Mouse (Mus musculus): ENCODE measurements around the gene Tatdn3. TPM values are rescaled to one million over a fixed set of nuclear protein-coding genes. Genes with fewer than 3 reads are reported as not detected.

The Tatdn3 gene
- polyA plus RNA-seq, 1 experiment from 2014 or later = 14.4 TPM

DNA sequence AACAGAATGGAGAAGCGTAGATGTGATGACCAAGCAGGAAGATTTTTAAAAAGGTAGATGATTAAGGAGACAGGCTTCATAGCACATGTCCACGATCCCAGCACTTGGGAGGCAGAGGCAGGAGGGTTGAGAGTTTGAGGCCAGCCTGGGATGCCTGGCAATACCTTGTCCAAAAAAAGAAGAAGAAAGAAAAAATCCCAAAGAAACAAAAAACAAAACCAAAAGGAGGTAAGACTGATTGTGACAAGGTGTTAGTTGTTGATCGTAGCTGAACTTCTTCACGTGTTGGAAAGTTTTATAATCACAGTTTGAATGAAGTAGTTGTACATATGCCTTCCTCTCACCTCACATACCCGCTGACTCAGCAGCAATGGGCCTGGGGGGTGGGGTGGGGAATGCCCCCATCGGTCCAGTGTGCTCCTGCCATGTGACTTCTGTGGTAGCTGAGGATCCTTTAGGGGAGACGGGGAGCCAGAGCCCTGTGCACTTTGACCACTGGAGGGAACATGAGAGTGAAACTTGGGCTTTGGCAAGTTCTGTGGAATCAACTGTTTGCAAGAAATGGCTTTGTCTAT lies 23.7 kb upstream of the Tatdn3 start:
- no peak for ATAC-seq (replicated peaks; ENCODE audit: low FRiP score)
- no peak overlapping the region for H3K4me2 ChIP-seq
- 0 out of 2 replicates have a peak, but pooled peaks cover 5% of the 10 kb centered on the region for H3K4me1 ChIP-seq (replicated peaks; ENCODE audit: control insufficient read depth, insufficient read depth, low read length)
- no peak for DNase-seq (ENCODE audit: low spot score)
- H3K27ac ChIP-seq (ENCODE audit: low read depth, low read length) = no peak overlapping the region
- H3K9ac ChIP-seq (ENCODE audit: low read depth, low read length) = no peak overlapping the region
- no peak overlapping the region for H3K4me3 ChIP-seq (ENCODE audit: low read depth, low read length)
- 78% methylated on average over 7 of the region's 7 CpGs for WGBS
- peaks cover 20% of the 10 kb centered on the region for H3K36me3 ChIP-seq (ENCODE audit: control insufficient read depth, insufficient read depth, low read length)
- H3K9me3 ChIP-seq (ENCODE audit: control insufficient read depth, low read length) = no peaks in the 10 kb centered on the region
- H3K27me3 ChIP-seq (replicated peaks; ENCODE audit: control insufficient read depth, insufficient read depth, low read length) = no peaks in the 10 kb centered on the region

DNA sequence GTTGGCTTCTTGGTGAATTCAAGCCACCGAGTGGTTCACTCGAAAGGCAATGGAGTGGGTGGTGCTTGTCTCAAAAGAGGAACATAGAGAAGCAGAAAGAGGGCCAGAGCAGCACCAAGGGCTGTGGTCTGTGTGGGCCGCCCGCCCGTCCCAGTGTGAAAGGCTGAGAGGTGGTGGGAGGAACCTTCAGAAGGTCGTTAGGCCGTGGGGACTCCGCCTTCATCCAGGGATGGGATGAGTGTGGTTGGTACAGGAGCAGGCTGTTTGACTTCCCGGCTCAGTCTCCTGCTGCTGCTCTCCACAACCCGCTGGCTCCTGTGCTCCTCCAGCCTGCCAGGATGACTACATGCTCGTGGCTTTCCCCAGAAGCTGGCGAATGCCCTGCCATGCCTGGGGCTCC lies 22.9 kb upstream of the Tatdn3 start:
- H3K9me3 ChIP-seq (ENCODE audit: control insufficient read depth, low read length) = no peaks in the 10 kb centered on the region
- 64% methylated on average over 12 of the region's 12 CpGs for WGBS
- no peak overlapping the region for H3K9ac ChIP-seq (ENCODE audit: low read depth, low read length)
- no peak overlapping the region for H3K4me3 ChIP-seq (ENCODE audit: low read depth, low read length)
- H3K27me3 ChIP-seq (replicated peaks; ENCODE audit: control insufficient read depth, insufficient read depth, low read length) = no peaks in the 10 kb centered on the region
- H3K27ac ChIP-seq (ENCODE audit: low read depth, low read length) = no peak overlapping the region
- peaks cover 21% of the 10 kb centered on the region for H3K36me3 ChIP-seq (ENCODE audit: control insufficient read depth, insufficient read depth, low read length)
- DNase-seq (ENCODE audit: low spot score) = no peak
- H3K4me1 ChIP-seq (replicated peaks; ENCODE audit: control insufficient read depth, insufficient read depth, low read length) = 0 out of 2 replicates have a peak, but pooled peaks cover 5% of the 10 kb centered on the region
- H3K4me2 ChIP-seq = no peak overlapping the region
- 0 out of 2 replicates have a peak, but pooled peaks have one; percentile 10 for ATAC-seq (replicated peaks; ENCODE audit: low FRiP score)

DNA sequence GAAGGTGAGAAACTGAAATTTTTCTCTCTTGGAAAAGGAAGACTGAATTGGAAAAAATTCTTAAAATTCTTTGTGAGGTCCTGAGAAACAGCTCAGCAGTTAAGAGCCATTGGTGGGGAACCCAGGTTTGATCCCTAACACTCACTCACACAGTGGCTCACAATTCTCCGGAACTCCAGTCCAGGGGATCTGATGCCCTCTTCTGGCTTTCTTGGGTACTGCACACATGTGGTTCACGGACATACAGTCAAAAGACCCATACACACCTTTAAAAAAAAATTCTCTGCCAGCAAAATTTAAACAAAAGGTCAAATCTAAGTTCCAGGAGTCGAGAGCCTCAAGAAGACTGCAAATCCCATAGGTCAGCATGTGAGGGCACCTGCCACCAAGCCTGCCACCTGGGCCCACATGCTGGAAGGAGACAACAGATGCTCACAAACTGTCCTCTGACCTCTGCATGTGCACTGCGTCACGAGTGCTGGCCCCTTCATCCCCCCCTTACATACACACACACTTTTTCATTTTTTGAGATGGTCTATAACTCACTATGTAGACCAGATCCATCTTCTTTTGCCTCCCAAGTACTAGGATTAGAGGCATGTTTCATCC lies 22.3 kb upstream of the Tatdn3 start:
- DNase-seq (ENCODE audit: low spot score) = no peak
- no peak overlapping the region for H3K4me3 ChIP-seq (ENCODE audit: low read depth, low read length)
- 0 out of 2 replicates have a peak, but pooled peaks cover 5% of the 10 kb centered on the region for H3K4me1 ChIP-seq (replicated peaks; ENCODE audit: control insufficient read depth, insufficient read depth, low read length)
- WGBS = 67% methylated on average over 5 of the region's 5 CpGs
- H3K9ac ChIP-seq (ENCODE audit: low read depth, low read length) = no peak overlapping the region
- H3K36me3 ChIP-seq (ENCODE audit: control insufficient read depth, insufficient read depth, low read length) = peaks cover 24% of the 10 kb centered on the region
- H3K9me3 ChIP-seq (ENCODE audit: control insufficient read depth, low read length) = no peaks in the 10 kb centered on the region
- no peak overlapping the region for H3K4me2 ChIP-seq
- H3K27me3 ChIP-seq (replicated peaks; ENCODE audit: control insufficient read depth, insufficient read depth, low read length) = no peaks in the 10 kb centered on the region
- H3K27ac ChIP-seq (ENCODE audit: low read depth, low read length) = no peak overlapping the region
- no peak for ATAC-seq (replicated peaks; ENCODE audit: low FRiP score)

DNA sequence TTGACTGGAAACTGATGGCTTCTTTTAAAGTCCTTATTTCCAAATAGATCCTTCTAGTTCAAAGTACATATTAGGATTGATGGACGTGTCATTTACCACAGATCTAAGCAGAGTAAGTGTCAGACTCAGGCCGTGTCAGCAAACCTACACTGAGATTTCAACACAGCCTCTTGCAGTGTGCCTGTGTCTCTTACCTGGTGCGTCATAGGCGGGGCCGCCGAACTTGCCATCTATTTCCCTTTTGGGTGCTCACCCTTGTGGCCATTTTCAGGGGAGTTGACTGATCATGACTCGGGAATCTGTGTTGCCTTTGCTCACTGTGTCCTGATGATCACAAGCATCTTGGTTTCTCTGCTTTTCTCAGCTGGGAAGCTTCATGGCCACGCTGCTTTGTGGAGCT lies 20.5 kb upstream of the Tatdn3 start:
- WGBS = 82% methylated on average over 8 of the region's 8 CpGs
- H3K27ac ChIP-seq (ENCODE audit: low read depth, low read length) = no peak overlapping the region
- ATAC-seq (replicated peaks; ENCODE audit: low FRiP score) (no peak), DNase-seq (ENCODE audit: low spot score) (no peak)
- H3K36me3 ChIP-seq (ENCODE audit: control insufficient read depth, insufficient read depth, low read length) = peaks cover 26% of the 10 kb centered on the region
- H3K27me3 ChIP-seq (replicated peaks; ENCODE audit: control insufficient read depth, insufficient read depth, low read length) = no peaks in the 10 kb centered on the region
- no peak overlapping the region for H3K4me2 ChIP-seq
- no peaks in the 10 kb centered on the region for H3K9me3 ChIP-seq (ENCODE audit: control insufficient read depth, low read length)
- no peak overlapping the region for H3K4me3 ChIP-seq (ENCODE audit: low read depth, low read length)
- H3K4me1 ChIP-seq (replicated peaks; ENCODE audit: control insufficient read depth, insufficient read depth, low read length) = 0 out of 2 replicates have a peak, but pooled peaks cover 5% of the 10 kb centered on the region
- H3K9ac ChIP-seq (ENCODE audit: low read depth, low read length) = no peak overlapping the region

DNA sequence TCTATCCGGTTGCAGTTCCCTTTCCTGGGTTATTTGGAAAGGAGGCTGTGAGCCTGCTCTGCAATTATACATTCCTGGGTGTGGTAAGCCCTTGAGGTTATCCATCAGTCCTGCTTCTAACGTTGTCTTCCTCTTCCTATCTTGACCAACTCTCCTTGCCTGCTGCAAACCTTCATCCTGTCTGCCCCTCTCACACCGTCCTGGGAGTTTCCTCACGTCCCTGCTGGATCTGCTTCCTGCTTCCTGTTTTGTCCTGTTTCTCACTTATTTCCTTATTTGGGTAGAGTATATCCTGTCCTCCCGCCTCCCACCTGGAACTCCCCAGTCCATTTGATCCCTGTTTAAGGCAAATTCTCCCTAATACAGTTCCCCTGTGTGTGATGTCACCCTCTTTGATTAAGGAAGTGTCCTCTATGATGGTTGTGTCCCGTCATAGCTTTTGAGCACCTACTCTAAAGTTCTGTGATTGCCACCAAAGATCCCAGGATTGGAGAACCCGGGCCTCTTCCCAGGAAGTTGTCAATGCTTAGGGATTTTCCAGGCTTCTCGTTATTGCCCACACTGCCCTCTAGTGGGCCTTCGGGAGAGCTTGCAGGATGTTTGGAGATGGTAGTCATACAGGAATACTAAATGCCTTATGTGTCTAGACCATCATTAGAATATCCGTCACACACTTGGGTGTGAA lies 12.6 kb upstream of the Tatdn3 start:
- peak; percentile 30 for ATAC-seq (replicated peaks; ENCODE audit: low FRiP score)
- WGBS = 59% methylated on average over 10 of the region's 10 CpGs
- H3K4me2 ChIP-seq = no peak overlapping the region
- no peaks in the 10 kb centered on the region for H3K9me3 ChIP-seq (ENCODE audit: control insufficient read depth, low read length)
- H3K27ac ChIP-seq (ENCODE audit: low read depth, low read length) = no peak overlapping the region
- no peak overlapping the region for H3K9ac ChIP-seq (ENCODE audit: low read depth, low read length)
- peaks cover 45% of the 10 kb centered on the region for H3K36me3 ChIP-seq (ENCODE audit: control insufficient read depth, insufficient read depth, low read length)
- DNase-seq (ENCODE audit: low spot score) = no peak
- H3K4me3 ChIP-seq (ENCODE audit: low read depth, low read length) = no peak overlapping the region
- no peaks in the 10 kb centered on the region for H3K27me3 ChIP-seq (replicated peaks; ENCODE audit: control insufficient read depth, insufficient read depth, low read length)
- no peaks in the 10 kb centered on the region for H3K4me1 ChIP-seq (replicated peaks; ENCODE audit: control insufficient read depth, insufficient read depth, low read length)

DNA sequence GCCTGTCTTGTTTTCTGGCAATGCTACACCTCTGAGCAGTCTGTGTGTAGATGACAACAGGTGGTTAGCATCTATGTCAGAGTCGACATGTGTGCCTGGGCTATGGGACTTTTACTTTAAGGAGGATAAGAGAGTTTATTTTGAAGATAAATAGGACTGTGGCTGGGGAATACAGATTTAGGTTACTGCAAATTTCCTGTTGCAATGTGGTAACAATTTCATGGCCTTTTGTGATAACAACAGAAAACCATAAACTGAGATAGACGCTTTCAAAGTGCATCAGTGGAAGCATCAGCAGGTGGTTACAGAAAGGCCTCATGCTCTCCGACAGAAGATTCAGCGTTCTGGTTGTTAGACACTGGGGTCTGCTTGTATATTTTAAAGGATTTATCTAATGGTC lies 10.8 kb upstream of the Tatdn3 start:
- WGBS = 77% methylated on average over 4 of the region's 4 CpGs
- Histone ChIP-seq H3K27me3 (replicated peaks; ENCODE audit: control insufficient read depth, insufficient read depth, low read length) (no peaks in the 10 kb centered on the region), H3K4me2 (no peak overlapping the region), H3K27ac (ENCODE audit: low read depth, low read length) (no peak overlapping the region), H3K4me1 (replicated peaks; ENCODE audit: control insufficient read depth, insufficient read depth, low read length) (no peaks in the 10 kb centered on the region), H3K9me3 (ENCODE audit: control insufficient read depth, low read length) (no peaks in the 10 kb centered on the region), H3K9ac (ENCODE audit: low read depth, low read length) (no peak overlapping the region), H3K4me3 (ENCODE audit: low read depth, low read length) (no peak overlapping the region), H3K36me3 (ENCODE audit: control insufficient read depth, insufficient read depth, low read length) (peaks cover 59% of the 10 kb centered on the region)
- no peak for DNase-seq (ENCODE audit: low spot score)
- no peak for ATAC-seq (replicated peaks; ENCODE audit: low FRiP score)

DNA sequence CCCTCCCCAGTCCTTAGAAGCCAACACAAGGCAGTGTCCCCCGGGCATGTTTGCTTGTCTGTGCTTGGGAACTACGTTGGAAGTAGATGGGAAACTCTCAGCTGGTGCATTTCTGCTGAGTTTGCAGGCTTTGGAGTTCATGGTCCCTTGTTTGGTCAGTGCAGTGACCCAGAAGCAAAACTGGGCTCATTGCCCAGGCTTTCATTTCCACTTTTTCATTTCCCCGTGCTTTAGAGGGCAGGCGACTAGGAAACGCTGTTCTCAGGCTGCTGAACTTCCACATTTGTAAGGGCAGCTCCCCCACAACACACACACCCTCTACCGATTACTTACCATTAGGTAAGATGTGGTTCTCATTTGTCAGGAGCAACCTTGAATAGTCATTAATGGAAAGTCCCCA lies 10.3 kb upstream of the Tatdn3 start:
- Histone ChIP-seq H3K36me3 (ENCODE audit: control insufficient read depth, insufficient read depth, low read length) (peaks cover 60% of the 10 kb centered on the region), H3K4me1 (replicated peaks; ENCODE audit: control insufficient read depth, insufficient read depth, low read length) (no peaks in the 10 kb centered on the region), H3K9ac (ENCODE audit: low read depth, low read length) (no peak overlapping the region), H3K4me2 (no peak overlapping the region), H3K4me3 (ENCODE audit: low read depth, low read length) (no peak overlapping the region), H3K27ac (ENCODE audit: low read depth, low read length) (no peak overlapping the region), H3K27me3 (replicated peaks; ENCODE audit: control insufficient read depth, insufficient read depth, low read length) (no peaks in the 10 kb centered on the region), H3K9me3 (ENCODE audit: control insufficient read depth, low read length) (no peaks in the 10 kb centered on the region)
- 82% methylated on average over 6 of the region's 6 CpGs for WGBS
- DNase-seq (ENCODE audit: low spot score) (no peak), ATAC-seq (replicated peaks; ENCODE audit: low FRiP score) (no peak)

DNA sequence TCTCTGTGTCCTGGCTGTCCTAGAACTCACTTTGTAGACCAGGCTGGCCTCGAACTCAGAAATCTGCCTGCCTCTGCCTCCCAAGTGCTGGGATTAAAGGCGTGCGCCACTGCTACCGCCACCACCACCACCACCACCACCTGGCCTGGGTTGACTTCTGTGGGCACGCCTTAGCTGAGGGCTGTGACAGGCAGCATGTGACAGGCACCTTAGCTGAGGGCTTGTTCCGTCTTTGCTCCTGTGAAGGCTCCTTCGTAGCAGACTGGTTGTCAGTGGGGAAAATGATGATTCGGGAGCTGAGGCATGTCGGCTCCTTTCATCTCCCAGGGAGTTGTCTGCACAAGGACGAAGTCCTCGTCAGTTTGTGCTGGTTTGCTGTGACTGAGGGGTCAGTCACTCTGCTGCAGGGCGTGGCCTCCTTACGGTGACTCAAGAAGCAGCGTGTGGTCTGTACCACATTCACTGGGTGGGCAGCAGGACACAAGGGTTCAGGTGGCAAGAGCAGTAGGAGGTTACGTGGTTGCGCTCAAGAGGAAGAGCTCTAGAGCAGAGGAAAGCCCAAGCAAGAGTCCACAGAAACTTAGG lies 9.7 kb upstream of the Tatdn3 start:
- no peaks in the 10 kb centered on the region for H3K27me3 ChIP-seq (replicated peaks; ENCODE audit: control insufficient read depth, insufficient read depth, low read length)
- 88% methylated on average over 16 of the region's 16 CpGs for WGBS
- H3K36me3 ChIP-seq (ENCODE audit: control insufficient read depth, insufficient read depth, low read length) = peaks cover 54% of the 10 kb centered on the region
- no peak for DNase-seq (ENCODE audit: low spot score)
- H3K4me2 ChIP-seq = no peak overlapping the region
- no peaks in the 10 kb centered on the region for H3K4me1 ChIP-seq (replicated peaks; ENCODE audit: control insufficient read depth, insufficient read depth, low read length)
- no peak overlapping the region for H3K9ac ChIP-seq (ENCODE audit: low read depth, low read length)
- ATAC-seq (replicated peaks; ENCODE audit: low FRiP score) = no peak
- no peak overlapping the region for H3K27ac ChIP-seq (ENCODE audit: low read depth, low read length)
- no peak overlapping the region for H3K4me3 ChIP-seq (ENCODE audit: low read depth, low read length)
- H3K9me3 ChIP-seq (ENCODE audit: control insufficient read depth, low read length) = no peaks in the 10 kb centered on the region
